Mouse (Mus musculus) 3T3-L1 (cell line): ENCODE measurements around the gene Ndufa11.

Experiments
- DNase-seq: peaks from one replicate; pipeline ENCODE4 v3.0.0-alpha.2; 2015; ENCODE audit warnings: low read depth, low spot score

Ndufa11 gene

DNA sequence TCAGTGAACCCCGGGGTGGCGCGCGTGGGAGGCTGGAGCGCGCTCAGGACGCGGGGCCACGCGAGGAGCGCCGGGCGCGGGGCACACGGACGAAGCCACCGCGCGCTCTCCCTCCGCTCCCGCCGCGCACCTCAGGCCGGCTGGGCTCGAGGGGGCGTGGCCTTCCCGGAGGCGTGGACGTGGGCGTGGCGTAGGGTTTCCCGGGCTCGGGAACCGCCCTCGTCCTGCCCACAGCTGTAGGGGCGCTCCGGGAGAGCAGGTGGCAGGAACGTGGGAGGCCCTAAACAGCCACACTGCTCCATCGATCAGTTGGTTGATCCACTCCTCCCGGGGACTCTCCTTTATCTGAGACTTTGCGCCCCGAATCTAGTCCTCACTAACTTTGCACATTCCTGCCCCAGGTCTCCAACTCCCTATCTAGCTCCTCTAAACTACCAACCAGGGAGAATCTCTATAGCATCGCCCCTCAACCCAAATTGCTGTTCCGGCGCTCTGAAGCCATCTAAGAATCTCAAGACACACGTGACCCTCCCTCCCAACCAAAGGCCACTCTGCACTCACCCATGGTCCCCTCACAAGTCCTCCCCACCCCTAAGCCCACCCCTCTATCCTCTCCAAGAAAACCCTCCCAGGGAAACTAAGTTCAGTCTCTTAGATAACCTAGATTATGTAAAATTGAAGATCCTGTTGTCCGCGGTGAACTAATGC is 40.0 kb downstream of the Ndufa11 start, which contains the start of gene Nrtn:
TSS of gene Nrtn (minus strand) at position 115 of the 708 bp plus-strand sequence.
- no peak for DNase-seq

DNA sequence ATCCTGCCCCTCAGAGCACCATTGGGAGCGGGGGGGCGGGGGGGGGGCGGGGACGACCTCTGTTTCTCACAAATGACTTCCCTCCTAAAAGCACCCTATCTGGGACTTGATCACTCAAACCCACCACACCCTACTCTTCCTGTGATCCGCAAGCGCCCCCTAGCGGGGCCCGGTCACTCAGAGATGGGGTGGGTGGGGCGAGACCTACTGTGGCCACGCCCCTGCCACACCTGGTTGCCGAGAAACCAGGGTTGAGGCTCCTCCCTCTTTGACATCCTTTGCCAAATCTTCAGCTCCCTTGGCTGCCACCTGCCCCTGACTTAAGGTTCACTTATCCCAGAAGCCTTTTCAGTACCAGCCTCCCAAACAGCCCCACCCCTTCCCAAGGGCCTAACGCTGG is 40.6 kb downstream of the Ndufa11 start:
- DNase-seq = peak; percentile 47

DNA sequence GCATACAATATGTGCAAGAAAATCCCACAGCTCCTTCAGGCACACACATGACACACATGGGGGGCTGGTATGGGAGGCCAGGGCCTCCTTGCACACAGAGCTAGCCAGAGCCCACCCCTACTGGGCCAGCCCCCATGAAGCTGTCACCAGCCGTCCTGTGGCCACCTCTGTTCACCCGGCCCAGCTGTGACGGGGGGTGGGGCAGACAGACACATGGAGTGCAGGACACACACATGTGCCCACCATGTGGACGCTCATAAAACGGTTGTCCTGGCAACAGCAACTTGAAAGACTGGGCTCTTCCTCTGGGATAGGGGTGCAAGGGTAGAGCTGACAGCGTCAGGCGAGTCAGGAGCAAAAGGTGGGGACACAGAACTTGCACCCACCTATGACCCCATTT is 41.7 kb downstream of the Ndufa11 start:
- no peak for DNase-seq

GRCm38 (mm10) chr17:56761077-56761476 is 43.5 kb downstream of the Ndufa11 start:
- no peak for DNase-seq

GRCm38 (mm10) chr17:56761991-56762410 is 44.4 kb downstream of the Ndufa11 start:
- peak; percentile 73 for DNase-seq

- DNase-seq = peak; percentile 70
These were observed 45.5 kb downstream of the Ndufa11 start for GRCm38 (mm10) chr17:56762769-56763731.

GRCm38 (mm10) chr17:56763741-56764250 is 46.2 kb downstream of the Ndufa11 start:
- DNase-seq = no peak

DNA sequence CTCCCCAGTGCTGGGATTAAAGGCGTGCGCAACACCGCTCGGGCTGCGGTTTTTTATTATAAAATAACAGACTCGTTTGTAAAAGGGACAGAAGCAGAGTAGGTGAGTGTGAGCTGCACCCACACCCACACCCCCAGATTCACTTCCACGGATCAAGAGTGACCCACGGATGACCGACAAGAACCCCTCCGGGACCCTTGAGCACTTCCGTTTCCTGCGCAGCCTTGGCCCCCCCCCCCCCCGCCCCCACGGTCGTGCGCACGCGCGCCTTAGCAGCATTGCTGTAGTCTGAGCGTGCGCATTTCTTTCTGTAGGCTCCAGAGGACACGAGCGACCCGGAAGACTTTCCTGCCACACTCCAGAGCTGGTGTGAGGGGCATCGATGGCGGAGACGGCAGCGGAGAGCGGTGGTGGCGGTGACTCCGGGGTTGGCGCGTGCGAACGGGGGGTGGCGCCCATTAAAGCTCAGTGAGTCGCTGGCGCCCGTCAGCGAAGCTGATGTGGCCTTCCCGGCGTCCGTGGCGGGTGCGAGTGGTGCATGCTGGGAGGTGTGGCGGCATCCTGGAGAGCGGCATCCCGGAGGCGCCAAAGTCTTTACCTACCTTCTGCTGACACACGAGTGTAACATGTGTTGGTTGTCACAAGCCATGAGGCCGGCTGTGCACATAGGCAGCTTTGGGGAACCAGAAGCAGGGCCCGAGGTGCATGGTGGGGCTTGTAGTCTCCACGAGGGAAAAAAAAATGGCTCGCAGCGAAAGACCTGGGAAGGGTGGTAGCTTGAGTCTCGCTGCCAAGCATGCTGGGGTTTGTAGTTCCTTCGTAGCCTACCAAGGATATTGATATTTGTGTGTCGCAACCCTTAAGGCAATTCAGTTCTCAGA is 47.1 kb downstream of the Ndufa11 start, which contains the start of gene Dus3l:
TSS of gene Dus3l (plus strand) at position 284 of the 881 bp plus-strand sequence.
- peak; percentile 95 for DNase-seq

- DNase-seq = no peak
These were observed 47.9 kb downstream of the Ndufa11 start for GRCm38 (mm10) chr17:56765431-56765830.

DNA sequence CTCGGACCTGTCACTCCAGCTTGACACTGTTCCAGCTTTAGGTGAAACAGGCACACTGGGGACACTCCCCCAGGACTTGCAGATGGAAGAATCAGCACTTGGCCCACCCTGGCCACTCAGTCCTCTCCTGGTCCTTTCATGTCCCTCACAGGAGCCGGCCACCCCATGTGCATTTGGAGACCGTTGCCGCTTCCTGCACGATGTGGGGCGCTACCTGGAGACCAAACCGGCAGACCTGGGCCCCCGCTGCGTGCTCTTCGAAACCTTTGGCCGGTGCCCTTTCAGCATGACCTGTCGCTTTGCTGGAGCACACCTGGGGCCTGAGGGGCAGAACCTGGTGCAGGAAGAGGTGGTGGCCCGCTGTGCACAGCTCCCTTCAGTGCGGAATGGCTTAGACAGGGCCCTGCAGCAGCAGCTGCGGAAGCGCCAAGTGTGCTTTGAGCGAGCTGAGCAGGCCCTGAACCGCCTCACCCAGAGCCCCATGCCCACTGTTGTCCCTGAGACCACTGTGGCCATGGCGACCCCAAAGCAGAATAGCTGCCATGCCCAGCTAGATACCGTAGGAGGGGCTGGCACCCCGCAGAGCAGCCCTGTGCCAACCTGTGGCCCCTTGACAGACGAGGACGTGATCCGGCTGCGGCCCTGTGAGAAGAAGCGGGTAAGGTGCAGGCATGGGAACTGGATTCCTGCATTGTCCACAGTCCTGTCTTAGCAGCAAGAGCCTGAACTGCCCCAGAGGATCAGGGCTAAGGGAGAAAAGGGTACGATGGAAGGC is 49.3 kb downstream of the Ndufa11 start:
- no peak for DNase-seq

DNA sequence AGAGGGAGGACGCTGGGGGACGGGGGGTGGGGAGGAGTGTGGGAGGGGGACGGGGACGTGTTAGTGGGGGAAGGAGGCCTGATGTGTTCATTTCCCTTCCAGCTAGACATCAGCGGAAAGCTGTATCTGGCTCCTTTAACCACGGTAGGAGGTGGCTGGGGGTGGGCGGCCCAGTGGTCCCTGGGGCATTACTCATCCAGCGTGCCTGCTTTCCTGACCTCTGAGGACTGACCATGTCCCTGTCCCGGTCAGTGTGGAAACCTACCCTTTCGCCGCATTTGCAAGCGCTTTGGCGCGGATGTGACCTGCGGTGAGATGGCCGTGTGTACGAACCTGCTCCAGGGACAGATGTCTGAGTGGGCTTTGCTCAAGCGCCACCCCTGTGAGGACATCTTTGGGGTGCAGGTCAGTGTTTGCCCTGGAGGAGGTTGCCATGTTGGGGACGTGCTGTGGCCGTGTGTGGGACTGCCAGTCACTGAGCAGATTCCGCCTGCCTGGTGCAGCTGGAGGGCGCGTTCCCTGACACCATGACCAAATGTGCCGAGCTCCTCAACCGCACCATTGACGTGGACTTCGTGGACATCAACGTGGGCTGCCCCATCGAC is 50.1 kb downstream of the Ndufa11 start:
- DNase-seq = no peak

- no peak for DNase-seq
These were observed 51.4 kb downstream of the Ndufa11 start for GRCm38 (mm10) chr17:56768941-56769340.

- DNase-seq = no peak
These were observed 52.4 kb downstream of the Ndufa11 start, which contains the start of gene Prr22 for GRCm38 (mm10) chr17:56769950-56770349. Gene Prr22, plus strand, starts transcription at chr17:56770250.
